Mouse (Mus musculus) forebrain, embryonic 15.5 days (tissue): Measurements from ENCODE around the gene Fitm1. TPM values are rescaled to one million over a fixed set of nuclear protein-coding genes. Genes with fewer than 3 reads are reported as not detected.

Source experiments
- polyA plus RNA-seq: library from polyadenylated mRNA; unstranded; fragments of >200 nt; fragmentation: Nextera tagmentation; extraction: Ambion mirVana; gene quantifications from 2 replicates; pipeline ENCODE4 v1.2.1, GENCODE M21; 2015

Fitm1 gene
- polyA plus RNA-seq, 1 experiment from 2014 or later = not detected

Other genes starting within 250 kb of the Fitm1 start
- gene Dhrs4, start 96.9 kb upstream of the Fitm1 start, polyA plus RNA-seq = 49.6 and 60.0 TPM in 2 replicates
- 30.2 and 33.4 TPM in 2 replicates for gene Carmil3, start 85.0 kb upstream of the Fitm1 start, polyA plus RNA-seq
- gene Cpne6, start 65.2 kb upstream of the Fitm1 start, polyA plus RNA-seq = 9.1 and 10.3 TPM in 2 replicates
- gene Nrl, start 50.6 kb upstream of the Fitm1 start, polyA plus RNA-seq = 0.09 and 0.11 TPM in 2 replicates
- 18.2 and 25.1 TPM in 2 replicates for gene Pck2, start 35.4 kb upstream of the Fitm1 start, polyA plus RNA-seq
- gene Dcaf11, start 15.6 kb upstream of the Fitm1 start, polyA plus RNA-seq = 121 and 132 TPM in 2 replicates
- gene A730061H03Rik, start 15.2 kb upstream of the Fitm1 start, polyA plus RNA-seq = 0.49 and 0.60 TPM in 2 replicates
- gene Psme1, start 2.5 kb downstream of the Fitm1 start, polyA plus RNA-seq = 187 and 189 TPM in 2 replicates
- gene Emc9, start 9.7 kb downstream of the Fitm1 start, polyA plus RNA-seq = 15.0 and 16.0 TPM in 2 replicates
- 187 and 211 TPM in 2 replicates for gene Psme2, start 15.5 kb downstream of the Fitm1 start, polyA plus RNA-seq
- 17.7 TPM in 2 replicates for gene Rnf31, start 16.1 kb downstream of the Fitm1 start, polyA plus RNA-seq
- gene Irf9, start 28.0 kb downstream of the Fitm1 start, polyA plus RNA-seq = 7.2 and 8.1 TPM in 2 replicates
- gene Rec8, start 42.4 kb downstream of the Fitm1 start, polyA plus RNA-seq = 11.3 and 11.5 TPM in 2 replicates
- gene Ipo4, start 60.3 kb downstream of the Fitm1 start, polyA plus RNA-seq = 82.0 and 82.1 TPM in 2 replicates
- gene Gm49378, start 62.3 kb downstream of the Fitm1 start, polyA plus RNA-seq = 1.4 and 2.0 TPM in 2 replicates
- gene Tm9sf1, start 68.2 kb downstream of the Fitm1 start, polyA plus RNA-seq = 61.7 and 67.2 TPM in 2 replicates
- gene Tssk4, start 74.6 kb downstream of the Fitm1 start, polyA plus RNA-seq = 0.38 and 0.53 TPM in 2 replicates
- 66.0 and 68.5 TPM in 2 replicates for gene Mdp1, start 84.9 kb downstream of the Fitm1 start, polyA plus RNA-seq
- 56.7 and 62.2 TPM in 2 replicates for gene Gmpr2, start 96.3 kb downstream of the Fitm1 start, polyA plus RNA-seq
- gene Nedd8, start 96.5 kb downstream of the Fitm1 start, polyA plus RNA-seq = 563 and 611 TPM in 2 replicates
- 32.9 and 36.2 TPM in 2 replicates for gene Tinf2, start 106.2 kb downstream of the Fitm1 start, polyA plus RNA-seq
- gene Tgm1, start 138.3 kb downstream of the Fitm1 start, polyA plus RNA-seq = 0.09 and 0.20 TPM in 2 replicates
- gene Rabggta, start 146.6 kb downstream of the Fitm1 start, polyA plus RNA-seq = 49.9 and 51.4 TPM in 2 replicates
- 77.1 and 82.7 TPM in 2 replicates for gene Dhrs1, start 170.1 kb downstream of the Fitm1 start, polyA plus RNA-seq
- gene Nop9, start 170.1 kb downstream of the Fitm1 start, polyA plus RNA-seq = 39.7 and 41.4 TPM in 2 replicates
- 0.15 and 0.29 TPM in 2 replicates for gene Cideb, start 182.8 kb downstream of the Fitm1 start, polyA plus RNA-seq
- 0.10 and 0.24 TPM in 2 replicates for gene Ltb4r2, start 185.8 kb downstream of the Fitm1 start, polyA plus RNA-seq
- gene Ltb4r1, start 190.3 kb downstream of the Fitm1 start, polyA plus RNA-seq = 0.26 TPM in 1 of 2 replicates, not detected in the other
- 2.9 and 4.0 TPM in 2 replicates for gene Adcy4, start 208.5 kb downstream of the Fitm1 start, polyA plus RNA-seq
- 1.1 and 2.3 TPM in 2 replicates for gene Ripk3, start 213.2 kb downstream of the Fitm1 start, polyA plus RNA-seq
- 10.9 and 13.6 TPM in 2 replicates for gene Nfatc4, start 247.5 kb downstream of the Fitm1 start, polyA plus RNA-seq